Mouse (Mus musculus): ENCODE results near the gene Dzip1. TPM values are rescaled to one million over a fixed set of nuclear protein-coding genes. Genes with fewer than 3 reads are reported as not detected.

The Dzip1 gene
- polyA plus RNA-seq, 1 experiment: 1.5 TPM

DNA sequence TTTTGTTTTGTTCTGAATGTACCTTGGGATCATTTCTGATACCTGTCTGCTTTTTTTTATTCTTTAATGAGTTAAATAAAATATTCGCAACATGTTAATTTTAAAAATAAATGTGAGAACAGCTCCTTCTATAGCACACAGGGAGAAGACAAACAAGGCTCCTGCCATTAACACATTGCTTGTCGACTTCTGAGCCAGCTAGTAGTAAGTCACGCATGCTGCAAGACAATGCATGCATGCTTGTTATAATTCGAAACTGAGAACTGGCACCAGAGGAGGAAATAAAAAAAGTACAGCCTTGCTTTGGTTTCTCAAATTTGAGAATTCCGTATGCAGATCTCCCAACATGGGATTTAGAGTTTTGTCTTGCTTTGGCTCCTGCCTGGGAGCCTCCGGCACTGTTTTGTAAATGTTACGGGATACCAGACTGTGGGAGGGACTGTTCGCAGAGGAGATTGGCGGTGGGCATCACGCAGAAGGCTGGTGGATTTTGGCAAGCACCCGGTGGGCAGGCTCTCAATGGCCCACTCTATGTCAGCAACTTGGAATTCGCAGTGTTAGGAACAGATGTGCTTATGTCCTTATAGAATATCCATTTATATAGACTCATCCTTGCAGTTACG is 57.0 kb downstream of the Dzip1 start:
- Histone ChIP-seq H3K4me3 (ENCODE audit: insufficient read depth, low read depth, low read length) (no peak overlapping the region), H3K27ac (replicated peaks; ENCODE audit: low read depth, low read length) (no peak overlapping the region), H3K4me1 (ENCODE audit: control insufficient read depth, insufficient read depth, insufficient read length, low read length) (no peaks in the 10 kb centered on the region)

DNA sequence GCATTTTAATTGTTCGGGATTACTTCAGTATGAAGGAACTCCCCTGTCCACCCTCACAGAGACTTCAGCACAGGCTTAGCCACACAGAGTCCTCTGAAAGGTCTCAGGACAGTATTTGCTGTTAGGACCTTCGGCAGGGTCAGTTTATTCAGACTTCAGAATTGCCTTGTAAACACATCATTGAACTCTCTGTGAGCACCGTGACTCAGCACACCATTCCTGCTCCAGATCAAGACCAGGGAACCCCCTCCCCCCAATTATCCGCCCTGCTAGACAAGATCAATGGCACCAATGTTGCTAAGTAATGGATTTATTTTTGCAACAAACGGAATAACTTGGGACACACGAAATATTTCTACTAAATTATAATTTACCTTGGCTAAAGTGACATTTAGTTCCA is 57.9 kb downstream of the Dzip1 start:
- Histone ChIP-seq H3K27ac (replicated peaks; ENCODE audit: low read depth, low read length) (no peak overlapping the region), H3K4me3 (ENCODE audit: insufficient read depth, low read depth, low read length) (no peak overlapping the region), H3K4me1 (ENCODE audit: control insufficient read depth, insufficient read depth, insufficient read length, low read length) (no peaks in the 10 kb centered on the region)

- Histone ChIP-seq H3K27ac (replicated peaks; ENCODE audit: low read depth, low read length) (no peak overlapping the region), H3K4me1 (ENCODE audit: control insufficient read depth, insufficient read depth, insufficient read length, low read length) (no peaks in the 10 kb centered on the region), H3K4me3 (ENCODE audit: insufficient read depth, low read depth, low read length) (no peak overlapping the region)
Observed at GRCm38 (mm10) chr14:118866014-118866811, 59.0 kb downstream of the Dzip1 start.

DNA sequence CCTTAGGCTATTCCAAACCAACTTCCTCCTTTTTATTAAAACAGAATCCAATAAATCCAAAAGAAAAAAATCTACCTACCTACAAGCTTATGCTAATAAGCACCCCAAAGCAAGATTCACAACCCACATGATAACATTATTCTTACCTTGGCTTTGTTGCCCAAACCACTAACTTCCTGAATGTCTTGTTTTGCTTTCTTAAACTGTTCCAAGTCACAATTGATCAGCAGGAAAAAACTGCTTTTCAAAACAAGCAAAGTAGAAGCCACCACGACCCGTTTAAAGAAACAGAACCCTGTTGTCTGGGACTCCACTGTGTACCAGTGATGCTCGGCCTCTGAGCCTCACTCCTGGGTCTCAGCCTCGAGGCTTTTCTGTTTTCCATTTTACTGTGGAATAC is 60.4 kb downstream of the Dzip1 start:
- Histone ChIP-seq H3K27ac (replicated peaks; ENCODE audit: low read depth, low read length) (no peak overlapping the region), H3K4me1 (ENCODE audit: control insufficient read depth, insufficient read depth, insufficient read length, low read length) (no peaks in the 10 kb centered on the region), H3K4me3 (ENCODE audit: insufficient read depth, low read depth, low read length) (no peak overlapping the region)

- Histone ChIP-seq H3K4me1 (ENCODE audit: control insufficient read depth, insufficient read depth, insufficient read length, low read length) (no peaks in the 10 kb centered on the region), H3K4me3 (ENCODE audit: insufficient read depth, low read depth, low read length) (no peak overlapping the region), H3K27ac (replicated peaks; ENCODE audit: low read depth, low read length) (no peak overlapping the region)
Observed at GRCm38 (mm10) chr14:118862253-118862652, 63.0 kb downstream of the Dzip1 start.

GRCm38 (mm10) chr14:118858318-118858717 is 66.9 kb downstream of the Dzip1 start:
- Histone ChIP-seq H3K27ac (replicated peaks; ENCODE audit: low read depth, low read length) (no peak overlapping the region), H3K4me3 (ENCODE audit: insufficient read depth, low read depth, low read length) (no peak overlapping the region), H3K4me1 (ENCODE audit: control insufficient read depth, insufficient read depth, insufficient read length, low read length) (peaks cover 3% of the 10 kb centered on the region)

DNA sequence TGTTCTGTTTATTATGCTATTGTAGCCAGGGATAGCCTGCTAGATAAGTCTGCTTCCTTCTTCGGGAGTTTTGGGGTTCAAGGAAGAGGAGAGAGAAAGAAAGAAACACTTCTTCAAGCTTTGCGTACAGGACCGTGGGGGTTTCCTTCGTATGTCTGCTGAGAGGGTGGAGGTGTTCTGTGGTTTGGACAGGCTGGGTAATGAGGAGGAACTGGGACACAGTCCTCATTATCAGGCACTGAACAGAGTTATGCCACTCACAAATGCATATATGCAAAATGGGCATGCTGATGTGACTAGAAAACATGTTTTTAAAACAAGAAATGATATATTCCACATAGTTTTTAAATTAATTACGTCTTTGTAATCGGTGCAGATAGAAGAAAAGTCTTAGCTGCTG is 68.7 kb downstream of the Dzip1 start:
- no peak overlapping the region for H3K4me3 ChIP-seq (ENCODE audit: insufficient read depth, low read depth, low read length)
- H3K27ac ChIP-seq (replicated peaks; ENCODE audit: low read depth, low read length): no peak overlapping the region
- peaks cover 3% of the 10 kb centered on the region for H3K4me1 ChIP-seq (ENCODE audit: control insufficient read depth, insufficient read depth, insufficient read length, low read length)

GRCm38 (mm10) chr14:118855141-118855800 is 70.0 kb downstream of the Dzip1 start:
- peak overlapping the region; percentile 32 for H3K4me3 ChIP-seq (ENCODE audit: insufficient read depth, low read depth, low read length)
- no peak overlapping the region for H3K27ac ChIP-seq (replicated peaks; ENCODE audit: low read depth, low read length)
- H3K4me1 ChIP-seq (ENCODE audit: control insufficient read depth, insufficient read depth, insufficient read length, low read length): peaks cover 3% of the 10 kb centered on the region

DNA sequence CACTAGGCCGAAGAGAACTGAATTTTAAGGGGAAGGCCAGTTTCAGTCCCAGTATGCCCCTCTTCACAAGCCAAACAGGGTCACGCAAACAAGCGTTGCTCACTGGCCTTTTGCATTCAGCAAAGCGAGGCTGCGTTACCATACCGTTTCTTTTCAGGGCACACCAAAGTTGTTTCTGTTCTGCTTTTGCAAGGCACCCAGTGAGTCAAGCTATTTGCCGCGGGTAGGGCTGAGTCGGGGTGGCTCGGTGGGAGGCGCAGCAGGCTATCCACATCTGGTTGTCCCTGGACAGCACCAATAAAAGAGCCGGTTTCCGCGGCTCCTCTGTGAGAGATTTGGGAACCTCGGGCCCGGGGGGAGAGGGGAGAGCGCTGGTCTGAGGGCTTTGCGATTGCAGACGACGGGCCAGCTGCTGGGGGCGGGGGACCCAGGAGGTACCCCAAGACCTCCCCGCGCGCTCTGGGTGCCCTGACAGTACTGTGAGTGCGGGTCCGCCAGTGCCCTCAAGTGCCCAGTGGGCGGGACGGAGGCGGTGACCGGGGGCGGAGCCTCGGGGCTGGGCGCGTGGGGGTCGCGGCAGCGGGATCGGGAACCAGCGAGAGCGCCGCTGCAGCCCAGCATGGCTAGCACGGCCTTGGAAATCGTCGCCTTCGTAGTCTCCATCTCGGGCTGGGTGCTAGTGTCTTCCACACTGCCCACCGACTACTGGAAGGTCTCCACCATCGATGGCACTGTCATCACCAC is 70.7 kb downstream of the Dzip1 start:
- Histone ChIP-seq H3K4me3 (ENCODE audit: insufficient read depth, low read depth, low read length) (peak overlapping the region; percentile 32), H3K27ac (replicated peaks; ENCODE audit: low read depth, low read length) (no peak overlapping the region), H3K4me1 (ENCODE audit: control insufficient read depth, insufficient read depth, insufficient read length, low read length) (peaks cover 3% of the 10 kb centered on the region)

- no peak overlapping the region for H3K4me3 ChIP-seq (ENCODE audit: insufficient read depth, low read depth, low read length)
- H3K27ac ChIP-seq (replicated peaks; ENCODE audit: low read depth, low read length): no peak overlapping the region
- peaks cover 3% of the 10 kb centered on the region for H3K4me1 ChIP-seq (ENCODE audit: control insufficient read depth, insufficient read depth, insufficient read length, low read length)
Observed at GRCm38 (mm10) chr14:118851496-118852107, 73.7 kb downstream of the Dzip1 start.

DNA sequence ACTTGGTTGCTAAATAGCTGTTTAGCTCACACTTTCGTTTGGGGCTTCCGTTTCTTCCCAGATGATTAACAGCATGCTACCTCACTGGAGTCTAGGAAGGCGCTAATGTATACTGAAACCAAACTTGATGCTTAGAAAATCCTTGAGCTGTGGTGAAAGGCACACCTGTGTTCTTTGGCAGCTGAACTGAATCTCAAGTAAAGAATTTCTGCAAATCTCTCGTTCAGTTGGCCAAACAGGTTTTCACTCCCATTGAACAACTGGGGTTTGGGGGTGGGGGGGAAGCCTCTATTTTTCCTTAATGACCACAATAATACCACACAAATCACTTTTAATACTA is 74.6 kb downstream of the Dzip1 start:
- no peak overlapping the region for H3K4me3 ChIP-seq (ENCODE audit: insufficient read depth, low read depth, low read length)
- H3K27ac ChIP-seq (replicated peaks; ENCODE audit: low read depth, low read length): no peak overlapping the region
- peaks cover 3% of the 10 kb centered on the region for H3K4me1 ChIP-seq (ENCODE audit: control insufficient read depth, insufficient read depth, insufficient read length, low read length)

DNA sequence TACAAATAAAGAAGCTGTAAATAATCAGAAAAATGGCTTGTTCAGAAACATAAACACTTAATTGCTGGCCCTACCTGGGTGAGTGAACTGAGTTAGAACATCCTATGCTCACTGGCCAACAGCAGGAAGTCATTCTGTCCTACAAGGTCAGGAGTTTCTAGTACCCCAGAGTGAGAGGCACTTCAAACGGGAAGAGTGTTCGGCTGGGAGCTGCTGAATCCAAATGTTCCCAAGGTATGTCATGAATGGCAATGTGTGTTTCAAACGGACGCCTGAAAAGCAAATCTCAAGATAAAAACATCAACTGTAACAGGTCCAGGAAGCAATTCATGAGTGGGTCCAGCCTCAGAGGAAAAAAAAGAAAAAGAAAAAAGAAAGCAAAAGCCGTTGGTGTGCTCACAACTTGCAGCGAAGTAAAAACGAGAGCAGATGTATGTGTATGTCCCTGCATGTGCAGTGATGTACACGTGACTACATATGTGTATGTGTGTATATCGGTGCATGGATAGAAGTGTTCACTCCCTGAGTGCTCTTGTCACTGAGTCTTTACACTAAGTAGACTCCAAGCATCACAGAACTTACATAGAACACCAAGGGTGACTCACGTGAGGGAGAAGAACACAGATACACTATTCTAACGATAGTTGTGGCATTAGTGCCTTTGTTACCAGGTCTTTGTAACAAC is 75.1 kb downstream of the Dzip1 start:
- Histone ChIP-seq H3K4me1 (ENCODE audit: control insufficient read depth, insufficient read depth, insufficient read length, low read length) (peaks cover 3% of the 10 kb centered on the region), H3K4me3 (ENCODE audit: insufficient read depth, low read depth, low read length) (no peak overlapping the region), H3K27ac (replicated peaks; ENCODE audit: low read depth, low read length) (no peak overlapping the region)

- H3K4me1 ChIP-seq (ENCODE audit: control insufficient read depth, insufficient read depth, insufficient read length, low read length): no peaks in the 10 kb centered on the region
- no peak overlapping the region for H3K27ac ChIP-seq (replicated peaks; ENCODE audit: low read depth, low read length)
- no peak overlapping the region for H3K4me3 ChIP-seq (ENCODE audit: insufficient read depth, low read depth, low read length)
Observed at GRCm38 (mm10) chr14:118848171-118848570, 77.1 kb downstream of the Dzip1 start.

GRCm38 (mm10) chr14:118846834-118847233 is 78.4 kb downstream of the Dzip1 start:
- no peak overlapping the region for H3K27ac ChIP-seq (replicated peaks; ENCODE audit: low read depth, low read length)
- H3K4me1 ChIP-seq (ENCODE audit: control insufficient read depth, insufficient read depth, insufficient read length, low read length): no peaks in the 10 kb centered on the region
- H3K4me3 ChIP-seq (ENCODE audit: insufficient read depth, low read depth, low read length): no peak overlapping the region
